Mouse (Mus musculus) megakaryocyte-erythroid progenitor cell, adult 5-6 weeks (primary cell): ENCODE measurements around the gene Ube2s. TPM values are rescaled to one million over a fixed set of nuclear protein-coding genes. Genes with fewer than 3 reads are reported as not detected.

ENCODE experiments used
- total RNA-seq, 2 experiments: library from RNA; stranded (forward) in 1 of 2; stranded (reverse) in 1 of 2; fragments of 200-1000, 215-1000 nt in 1 of 2; fragments of >200 nt in 1 of 2; fragmentation: Nextera tagmentation in 1 of 2; gene quantifications; 2 replicates each; pipeline ENCODE4 v1.2.3; 2014 to 2017

The Ube2s gene
- total RNA-seq, 2 experiments from 2014 or later = 204 to 381 TPM

Other genes with a start within 250 kb of the Ube2s start
Only the 30 nearest of the 32 such genes appear.
- gene Ptprh, start 208.5 kb downstream of the Ube2s start, total RNA-seq (2014; fragmentation: Nextera tagmentation) = not detected in 2 replicates
- gene Ptprh, start 208.5 kb downstream of the Ube2s start, total RNA-seq (2017) = 0.46 TPM in 1 of 2 replicates, not detected in the other
- gene Tmem86b, start 181.2 kb downstream of the Ube2s start, total RNA-seq (2014; fragmentation: Nextera tagmentation) = 17.6 and 19.4 TPM in 2 replicates
- 7.7 and 15.6 TPM in 2 replicates for gene Tmem86b, start 181.2 kb downstream of the Ube2s start, total RNA-seq (2017)
- gene Ppp6r1, start 153.6 kb downstream of the Ube2s start, total RNA-seq (2014; fragmentation: Nextera tagmentation) = 81.4 and 118 TPM in 2 replicates
- 82.5 and 90.9 TPM in 2 replicates for gene Ppp6r1, start 153.6 kb downstream of the Ube2s start, total RNA-seq (2017)
- gene Hspbp1, start 127.5 kb downstream of the Ube2s start, total RNA-seq (2014; fragmentation: Nextera tagmentation) = 69.0 and 77.0 TPM in 2 replicates
- gene Hspbp1, start 127.5 kb downstream of the Ube2s start, total RNA-seq (2017) = 44.9 and 47.4 TPM in 2 replicates
- not detected in 2 replicates for gene Brsk1, start 122.0 kb downstream of the Ube2s start, total RNA-seq (2014; fragmentation: Nextera tagmentation)
- gene Brsk1, start 122.0 kb downstream of the Ube2s start, total RNA-seq (2017) = not detected in 2 replicates
- gene Tmem150b, start 87.3 kb downstream of the Ube2s start, total RNA-seq (2014; fragmentation: Nextera tagmentation) = not detected in 2 replicates
- 0.33 and 1.1 TPM in 2 replicates for gene Tmem150b, start 87.3 kb downstream of the Ube2s start, total RNA-seq (2017)
- 75.8 and 96.3 TPM in 2 replicates for gene Kmt5c, start 72.5 kb downstream of the Ube2s start, total RNA-seq (2014; fragmentation: Nextera tagmentation)
- 25.6 and 52.4 TPM in 2 replicates for gene Kmt5c, start 72.5 kb downstream of the Ube2s start, total RNA-seq (2017)
- 279 and 377 TPM in 2 replicates for gene Cox6b2, start 59.5 kb downstream of the Ube2s start, total RNA-seq (2014; fragmentation: Nextera tagmentation)
- gene Cox6b2, start 59.5 kb downstream of the Ube2s start, total RNA-seq (2017) = 151 and 283 TPM in 2 replicates
- not detected in 2 replicates for gene Fam71e2, start 41.3 kb downstream of the Ube2s start, total RNA-seq (2014; fragmentation: Nextera tagmentation)
- not detected in 2 replicates for gene Fam71e2, start 41.3 kb downstream of the Ube2s start, total RNA-seq (2017)
- not detected in 2 replicates for gene Il11, start 29.7 kb downstream of the Ube2s start, total RNA-seq (2014; fragmentation: Nextera tagmentation)
- gene Il11, start 29.7 kb downstream of the Ube2s start, total RNA-seq (2017) = 0.15 TPM in 1 of 2 replicates, not detected in the other
- not detected in 2 replicates for gene Tmem190, start 29.7 kb downstream of the Ube2s start, total RNA-seq (2014; fragmentation: Nextera tagmentation)
- not detected in 2 replicates for gene Tmem190, start 29.7 kb downstream of the Ube2s start, total RNA-seq (2017)
- gene Tmem238, start 22.9 kb downstream of the Ube2s start, total RNA-seq (2014; fragmentation: Nextera tagmentation) = 15.1 and 17.8 TPM in 2 replicates
- gene Tmem238, start 22.9 kb downstream of the Ube2s start, total RNA-seq (2017) = 21.3 and 26.1 TPM in 2 replicates
- 3,204 and 3,219 TPM in 2 replicates for gene Rpl28, start 19.7 kb downstream of the Ube2s start, total RNA-seq (2014; fragmentation: Nextera tagmentation)
- gene Rpl28, start 19.7 kb downstream of the Ube2s start, total RNA-seq (2017) = 676 and 1,069 TPM in 2 replicates
- gene Shisa7, start 32.1 kb upstream of the Ube2s start, total RNA-seq (2014; fragmentation: Nextera tagmentation) = 0.31 TPM in 1 of 2 replicates, not detected in the other
- not detected in 2 replicates for gene Shisa7, start 32.1 kb upstream of the Ube2s start, total RNA-seq (2017)
- 1.8 and 12.5 TPM in 2 replicates for gene Isoc2b, start 57.7 kb upstream of the Ube2s start, total RNA-seq (2014; fragmentation: Nextera tagmentation)
- 13.3 and 86.2 TPM in 2 replicates for gene Isoc2b, start 57.7 kb upstream of the Ube2s start, total RNA-seq (2017)
- gene Isoc2a, start 64.6 kb upstream of the Ube2s start, total RNA-seq (2014; fragmentation: Nextera tagmentation) = 7.9 and 9.6 TPM in 2 replicates
- 7.4 and 13.2 TPM in 2 replicates for gene Isoc2a, start 64.6 kb upstream of the Ube2s start, total RNA-seq (2017)
- not detected in 2 replicates for gene Gm36210, start 93.9 kb upstream of the Ube2s start, total RNA-seq (2014; fragmentation: Nextera tagmentation)
- gene Gm36210, start 93.9 kb upstream of the Ube2s start, total RNA-seq (2017) = not detected in 2 replicates
- 8.2 and 11.6 TPM in 2 replicates for gene Zfp628, start 102.6 kb upstream of the Ube2s start, total RNA-seq (2014; fragmentation: Nextera tagmentation)
- gene Zfp628, start 102.6 kb upstream of the Ube2s start, total RNA-seq (2017) = 1.1 and 1.2 TPM in 2 replicates
- gene Nat14, start 109.4 kb upstream of the Ube2s start, total RNA-seq (2014; fragmentation: Nextera tagmentation) = 6.6 TPM in 1 of 2 replicates, not detected in the other
- 0.23 and 1.9 TPM in 2 replicates for gene Nat14, start 109.4 kb upstream of the Ube2s start, total RNA-seq (2017)
- gene Ssc5d, start 113.2 kb upstream of the Ube2s start, total RNA-seq (2014; fragmentation: Nextera tagmentation) = not detected in 2 replicates
- gene Ssc5d, start 113.2 kb upstream of the Ube2s start, total RNA-seq (2017) = not detected in 2 replicates
- gene Sbk2, start 151.8 kb upstream of the Ube2s start, total RNA-seq (2014; fragmentation: Nextera tagmentation) = 0.69 TPM in 1 of 2 replicates, not detected in the other
- not detected in 2 replicates for gene Sbk2, start 151.8 kb upstream of the Ube2s start, total RNA-seq (2017)
- gene Sbk3, start 158.6 kb upstream of the Ube2s start, total RNA-seq (2014; fragmentation: Nextera tagmentation) = not detected in 2 replicates
- not detected in 2 replicates for gene Sbk3, start 158.6 kb upstream of the Ube2s start, total RNA-seq (2017)
- 12.0 and 32.5 TPM in 2 replicates for gene Zfp579, start 183.6 kb upstream of the Ube2s start, total RNA-seq (2014; fragmentation: Nextera tagmentation)
- 0.76 and 2.2 TPM in 2 replicates for gene Zfp579, start 183.6 kb upstream of the Ube2s start, total RNA-seq (2017)
- 16.6 and 19.9 TPM in 2 replicates for gene Zfp524, start 201.8 kb upstream of the Ube2s start, total RNA-seq (2014; fragmentation: Nextera tagmentation)
- gene Zfp524, start 201.8 kb upstream of the Ube2s start, total RNA-seq (2017) = 3.0 and 9.3 TPM in 2 replicates
- gene Fiz1, start 202.1 kb upstream of the Ube2s start, total RNA-seq (2014; fragmentation: Nextera tagmentation) = 34.8 and 35.7 TPM in 2 replicates
- gene Fiz1, start 202.1 kb upstream of the Ube2s start, total RNA-seq (2017) = 19.8 and 32.7 TPM in 2 replicates
- gene Gm44973, start 202.9 kb upstream of the Ube2s start, total RNA-seq (2014; fragmentation: Nextera tagmentation) = 2.6 TPM in 1 of 2 replicates, not detected in the other
- not detected in 2 replicates for gene Gm44973, start 202.9 kb upstream of the Ube2s start, total RNA-seq (2017)
- gene Zfp865, start 207.8 kb upstream of the Ube2s start, total RNA-seq (2014; fragmentation: Nextera tagmentation) = 22.7 and 24.4 TPM in 2 replicates
- gene Zfp865, start 207.8 kb upstream of the Ube2s start, total RNA-seq (2017) = 7.8 and 9.8 TPM in 2 replicates
- gene Ccdc106, start 208.0 kb upstream of the Ube2s start, total RNA-seq (2014; fragmentation: Nextera tagmentation) = not detected in 2 replicates
- gene Ccdc106, start 208.0 kb upstream of the Ube2s start, total RNA-seq (2017) = 0.42 and 0.56 TPM in 2 replicates
- 1.3 and 2.0 TPM in 2 replicates for gene 4632433K11Rik, start 221.5 kb upstream of the Ube2s start, total RNA-seq (2014; fragmentation: Nextera tagmentation)
- gene 4632433K11Rik, start 221.5 kb upstream of the Ube2s start, total RNA-seq (2017) = 0.23 TPM in 1 of 2 replicates, not detected in the other
- gene Zfp784, start 225.9 kb upstream of the Ube2s start, total RNA-seq (2014; fragmentation: Nextera tagmentation) = 1.0 and 1.9 TPM in 2 replicates
- 0.09 and 2.9 TPM in 2 replicates for gene Zfp784, start 225.9 kb upstream of the Ube2s start, total RNA-seq (2017)